Mouse (Mus musculus) erythroblast, embryonic 14.5 days (primary cell): ENCODE measurements around the gene Hist2h4.

Experiments used
- GATA1 ChIP-seq: IDR thresholded peaks from 2 replicates; pipeline ENCODE4 v1.6.1; 2012; ENCODE audit warnings: low read length, inconsistent platforms, mixed read lengths
- TAL1 ChIP-seq: IDR thresholded peaks from 3 replicates; pipeline ENCODE4 v1.6.1; 2012; ENCODE audit warnings: low read length, inconsistent platforms, mixed read lengths

DNA sequence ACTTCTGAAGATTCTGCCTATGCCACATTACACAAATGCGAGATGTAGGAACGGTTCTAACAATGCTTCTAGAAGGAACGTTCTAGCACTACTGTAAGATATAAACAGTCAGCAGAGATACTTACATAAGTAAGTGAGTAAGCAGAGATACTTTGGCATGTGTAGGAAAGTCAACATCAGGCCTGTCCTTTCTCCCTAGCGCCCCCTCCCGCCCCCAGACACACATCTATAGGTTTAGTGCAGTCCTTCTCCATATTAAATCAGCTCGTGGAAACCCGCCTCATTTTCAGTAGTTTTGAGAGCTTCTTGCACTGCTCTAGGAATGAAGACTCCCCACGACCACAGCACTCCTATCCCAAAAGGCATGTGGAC is 14.3 kb upstream of the Hist2h4 start:
- TF ChIP-seq GATA1 (no peak), TAL1 (no peak)
